Mouse (Mus musculus): ENCODE measurements around the gene Ehmt1.

GRCm38 (mm10) chr2:24899292-24899691 is 20.1 kb downstream of the Ehmt1 start:
- TF ChIP-seq TAL1 (IDR thresholded peaks at IDR 0.05; ENCODE audit: low read length), result no peak
- no peak for TF ChIP-seq GATA1 (IDR thresholded peaks at IDR 0.05; ENCODE audit: low read length)
